Mouse (Mus musculus) layer of hippocampus, adult 2 months (tissue): ENCODE measurements at regions not wholly inside any gene's neighbourhood (a gene's known extent, or its start where the extent isn't known, plus 50 kb on each side); places are given as distances from the start of the nearest gene placed in this dataset.
"Not testable (repeated sequence)": the region's sequence is repeated elsewhere in the genome, so short reads cannot be mapped to it uniquely, and the experiment has no call there.

ENCODE experiments used
- DNase-seq, 2 experiments: peaks; one replicate each; pipeline ENCODE4 v3.0.0; 2022; ENCODE audit warnings: low spot score in 2 of 2
- H3K27ac ChIP-seq: fragments of 200-600 bp; 2 replicates; pipeline ENCODE4 v1.8.1; 2022
- H3K4me3 ChIP-seq: fragments of 200-600 bp; 2 replicates; pipeline ENCODE4 v1.8.1; 2022; ENCODE audit warnings: mild to moderate bottlenecking
- CTCF ChIP-seq: fragments of 200-600 bp; conservative IDR thresholded peaks from 2 replicates; pipeline ENCODE4 v1.8.1; 2022; ENCODE audit warnings: antibody characterized with exemption, mild to moderate bottlenecking, moderate library complexity

GRCm38 (mm10) chr5:102123285-102123684, 53.6 kb upstream of the Wdfy3 start:
- no peak for TF ChIP-seq CTCF
- peak; percentile 34 to 50 for DNase-seq
- Histone ChIP-seq H3K27ac (peak overlapping the region; percentile 36; the same call in 1 of the 2 replicates), H3K4me3 (no peak overlapping the region)

- Histone ChIP-seq H3K4me3 (no peak overlapping the region), H3K27ac (no peak overlapping the region)
- TF ChIP-seq CTCF: peak; percentile 90
- DNase-seq: peak; percentile 26 to 66
These were observed 57.0 kb upstream of the Wdfy3 start for GRCm38 (mm10) chr5:102126737-102127136.

- DNase-seq: no peak
- no peak overlapping the region for H3K4me3 ChIP-seq
- no peak overlapping the region for H3K27ac ChIP-seq
- no peak for TF ChIP-seq CTCF
These were observed 78.3 kb upstream of the Wdfy3 start for GRCm38 (mm10) chr5:102147991-102148390.

GRCm38 (mm10) chr5:102149481-102150129, 79.9 kb upstream of the Wdfy3 start:
- no peak overlapping the region for H3K27ac ChIP-seq
- H3K4me3 ChIP-seq: no peak overlapping the region
- DNase-seq: peak; percentile 81 to 93
- peak; percentile 99 for TF ChIP-seq CTCF

- DNase-seq: no peak
- TF ChIP-seq CTCF: no peak
- Histone ChIP-seq H3K4me3 (no peak overlapping the region), H3K27ac (no peak overlapping the region)
These were observed 89.9 kb upstream of the Wdfy3 start for GRCm38 (mm10) chr5:102159621-102160020.

GRCm38 (mm10) chr5:102167981-102168380, 98.3 kb upstream of the Wdfy3 start:
- TF ChIP-seq CTCF: no peak
- DNase-seq: no peak
- H3K4me3 ChIP-seq: no peak overlapping the region
- no peak overlapping the region for H3K27ac ChIP-seq

GRCm38 (mm10) chr5:102171808-102172207, 102.1 kb upstream of the Wdfy3 start:
- no peak overlapping the region for H3K4me3 ChIP-seq
- H3K27ac ChIP-seq: no peak overlapping the region
- TF ChIP-seq CTCF: no peak
- peak; percentile 23 to 47 for DNase-seq

- no peak for TF ChIP-seq CTCF
- Histone ChIP-seq H3K27ac (no peak overlapping the region), H3K4me3 (no peak overlapping the region)
- no peak for DNase-seq
These were observed 110.5 kb upstream of the Wdfy3 start for GRCm38 (mm10) chr5:102180250-102180649.

GRCm38 (mm10) chr5:102188951-102189350, 119.2 kb upstream of the Wdfy3 start:
- H3K27ac ChIP-seq, DNase-seq, H3K4me3 ChIP-seq: not testable (repeated sequence)

- DNase-seq: no peak
- H3K4me3 ChIP-seq: no peak overlapping the region
- H3K27ac ChIP-seq: no peak overlapping the region
- TF ChIP-seq CTCF: no peak
These were observed 136.7 kb upstream of the Wdfy3 start for GRCm38 (mm10) chr5:102206456-102206855.

- Histone ChIP-seq H3K4me3 (peak overlapping the region; percentile 18; the same call in 1 of the 2 replicates), H3K27ac (no peak overlapping the region)
- peak; percentile 61 to 77 for DNase-seq
- peak; percentile 93 for TF ChIP-seq CTCF
These were observed 137.2 kb upstream of the Wdfy3 start for GRCm38 (mm10) chr5:102206953-102207352.

GRCm38 (mm10) chr5:102213145-102213544, 143.4 kb upstream of the Wdfy3 start:
- H3K27ac ChIP-seq: no peak overlapping the region
- DNase-seq: peak; percentile 13 to 57
- TF ChIP-seq CTCF: peak; percentile 76
- H3K4me3 ChIP-seq: no peak overlapping the region

- TF ChIP-seq CTCF: no peak
- no peak overlapping the region for H3K4me3 ChIP-seq
- no peak for DNase-seq
These were observed 157.4 kb upstream of the Wdfy3 start for GRCm38 (mm10) chr5:102227131-102227530.

GRCm38 (mm10) chr5:102242614-102243013, 172.9 kb upstream of the Wdfy3 start:
- TF ChIP-seq CTCF: no peak
- DNase-seq: no peak
- Histone ChIP-seq H3K4me3 (no peak overlapping the region), H3K27ac (no peak overlapping the region)

More at GRCm38 (mm10) chr5:102227131-102227530, 157.4 kb upstream of the Wdfy3 start:
- H3K27ac ChIP-seq: no peak overlapping the region
